Mouse (Mus musculus): ENCODE measurements around the gene Igdcc4.
"Not testable (repeated sequence)": the region's sequence is repeated elsewhere in the genome, so short reads cannot be mapped to it uniquely, and the experiment has no call there.

Igdcc4 gene

GRCm38 (mm10) chr9:65100991-65101685, at the start of gene Igdcc4:
Igdcc4 (plus strand) TSS chr9:65101486.
- DNase-seq (ENCODE audit: low read depth, low spot score) = no peak

GRCm38 (mm10) chr9:65064251-65064650, 37.0 kb upstream of the Igdcc4 start:
- no peak for DNase-seq (ENCODE audit: low read depth, low spot score)

- no peak for DNase-seq (ENCODE audit: low read depth, low spot score)
These were observed 30.7 kb upstream of the Igdcc4 start for GRCm38 (mm10) chr9:65070587-65070986.

DNA sequence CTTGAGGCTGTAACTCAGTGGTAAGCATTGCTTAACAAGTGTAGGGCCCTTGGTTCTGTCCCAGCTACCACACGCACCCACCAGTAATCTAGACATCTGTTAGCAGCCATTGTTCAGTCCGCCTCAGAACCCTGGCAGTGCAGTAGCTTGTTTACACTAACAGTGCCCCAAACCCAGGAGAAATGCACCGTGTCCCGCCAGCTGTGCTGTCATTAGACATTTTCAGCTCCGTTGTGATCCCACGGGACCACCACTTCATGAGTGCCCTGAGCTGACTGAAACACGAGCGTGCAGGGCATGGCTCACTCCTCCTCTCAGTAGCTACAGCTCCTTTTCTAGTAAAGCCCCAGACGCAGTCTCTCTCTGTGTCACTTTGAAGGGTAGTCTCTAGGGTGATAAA, 27.7 kb upstream of the Igdcc4 start:
- DNase-seq (ENCODE audit: low read depth, low spot score) = no peak

- DNase-seq (ENCODE audit: low read depth, low spot score) = no peak
These were observed 27.0 kb upstream of the Igdcc4 start for GRCm38 (mm10) chr9:65074251-65074650.

DNA sequence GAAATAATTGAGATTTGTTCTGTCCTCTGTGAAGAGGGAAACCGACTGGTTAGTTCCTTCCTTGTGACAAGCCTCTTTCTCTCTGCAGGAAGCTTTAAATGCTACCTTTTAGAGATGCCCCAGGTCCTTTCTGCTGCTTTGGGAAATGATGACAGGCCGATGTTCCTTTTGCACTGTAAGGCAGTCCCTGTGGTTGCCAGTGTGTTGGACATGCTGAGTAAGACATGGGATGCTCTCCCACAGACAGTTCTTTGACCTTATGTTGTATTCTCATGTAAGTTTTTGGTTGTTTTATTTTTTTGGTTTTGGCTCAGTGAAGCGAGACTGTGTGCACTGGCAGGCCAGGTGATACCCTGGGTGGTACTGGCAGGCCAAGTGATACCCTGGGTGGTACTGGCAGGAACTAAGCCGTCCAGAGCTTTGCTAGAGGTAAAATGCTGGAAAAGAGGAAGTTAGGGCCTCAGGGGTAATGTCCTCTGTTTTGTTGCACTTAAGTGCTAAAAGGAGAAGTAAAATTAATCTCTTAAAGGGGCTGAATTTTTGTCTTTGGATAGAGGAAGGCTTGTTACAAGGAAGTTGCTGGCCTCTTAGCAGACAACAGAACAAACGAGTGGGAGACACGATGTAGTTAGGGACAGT, 26.3 kb upstream of the Igdcc4 start:
- no peak for DNase-seq (ENCODE audit: low read depth, low spot score)

DNA sequence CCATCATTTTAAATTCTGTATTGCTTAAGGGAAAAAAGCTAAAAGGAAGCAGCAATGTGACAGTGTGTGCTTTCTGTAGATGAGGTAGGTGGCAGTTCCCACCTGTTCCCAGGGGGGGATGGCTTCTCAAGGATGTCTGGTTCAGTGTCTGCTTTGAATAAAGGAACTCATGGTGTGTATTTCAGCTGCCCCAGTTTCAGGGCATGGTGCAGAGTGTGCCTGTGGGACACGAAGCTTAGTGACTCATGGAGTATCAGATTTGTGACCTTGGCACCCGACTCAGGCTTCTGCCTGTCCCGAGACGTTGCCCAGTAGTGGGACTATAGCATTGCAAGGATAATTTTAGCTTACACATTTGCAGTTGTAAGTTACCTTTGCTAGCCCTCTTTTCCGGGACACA, 23.8 kb upstream of the Igdcc4 start:
- no peak for DNase-seq (ENCODE audit: low read depth, low spot score)

GRCm38 (mm10) chr9:65080141-65080540, 21.1 kb upstream of the Igdcc4 start:
- not testable (repeated sequence) for DNase-seq (ENCODE audit: low read depth, low spot score)

GRCm38 (mm10) chr9:65083075-65083765, 18.1 kb upstream of the Igdcc4 start:
- no peak for DNase-seq (ENCODE audit: low read depth, low spot score)

DNA sequence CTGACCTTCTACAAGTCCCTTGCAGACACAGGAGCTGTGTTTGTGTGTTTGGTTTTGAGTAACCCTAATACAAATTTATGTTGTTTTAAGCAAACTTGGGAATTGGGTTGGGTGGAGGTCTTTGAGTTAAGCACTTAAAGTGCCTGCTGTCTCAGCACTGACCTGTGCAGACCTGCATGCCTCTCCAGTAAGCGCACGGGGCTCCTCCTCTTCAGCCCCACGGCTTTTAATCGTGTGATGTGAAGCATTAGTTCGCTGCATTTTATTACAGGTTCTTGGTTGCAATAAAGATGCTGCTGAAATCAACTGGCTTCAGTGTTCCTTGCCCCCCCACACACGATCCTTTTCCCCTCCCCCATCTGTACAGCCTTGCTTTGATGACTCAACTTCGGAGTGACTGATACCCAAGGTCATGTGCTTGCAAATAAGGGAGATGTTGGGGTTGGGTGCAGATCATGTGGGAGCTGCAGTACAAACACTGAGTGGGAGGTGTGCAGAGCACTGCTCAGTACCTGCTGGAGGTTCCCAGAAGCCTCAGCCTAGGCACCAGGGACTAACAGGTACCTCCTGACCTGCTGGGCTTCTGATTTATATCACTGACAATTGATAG, 17.0 kb upstream of the Igdcc4 start:
- DNase-seq (ENCODE audit: low read depth, low spot score) = no peak

- DNase-seq (ENCODE audit: low read depth, low spot score) = no peak
These were observed 16.0 kb upstream of the Igdcc4 start for GRCm38 (mm10) chr9:65085270-65085669.

GRCm38 (mm10) chr9:65086801-65087200, 14.5 kb upstream of the Igdcc4 start:
- DNase-seq (ENCODE audit: low read depth, low spot score) = no peak

- DNase-seq (ENCODE audit: low read depth, low spot score) = no peak
These were observed 13.8 kb upstream of the Igdcc4 start for GRCm38 (mm10) chr9:65087490-65087889.

GRCm38 (mm10) chr9:65094237-65094636, 7.0 kb upstream of the Igdcc4 start:
- no peak for DNase-seq (ENCODE audit: low read depth, low spot score)

DNA sequence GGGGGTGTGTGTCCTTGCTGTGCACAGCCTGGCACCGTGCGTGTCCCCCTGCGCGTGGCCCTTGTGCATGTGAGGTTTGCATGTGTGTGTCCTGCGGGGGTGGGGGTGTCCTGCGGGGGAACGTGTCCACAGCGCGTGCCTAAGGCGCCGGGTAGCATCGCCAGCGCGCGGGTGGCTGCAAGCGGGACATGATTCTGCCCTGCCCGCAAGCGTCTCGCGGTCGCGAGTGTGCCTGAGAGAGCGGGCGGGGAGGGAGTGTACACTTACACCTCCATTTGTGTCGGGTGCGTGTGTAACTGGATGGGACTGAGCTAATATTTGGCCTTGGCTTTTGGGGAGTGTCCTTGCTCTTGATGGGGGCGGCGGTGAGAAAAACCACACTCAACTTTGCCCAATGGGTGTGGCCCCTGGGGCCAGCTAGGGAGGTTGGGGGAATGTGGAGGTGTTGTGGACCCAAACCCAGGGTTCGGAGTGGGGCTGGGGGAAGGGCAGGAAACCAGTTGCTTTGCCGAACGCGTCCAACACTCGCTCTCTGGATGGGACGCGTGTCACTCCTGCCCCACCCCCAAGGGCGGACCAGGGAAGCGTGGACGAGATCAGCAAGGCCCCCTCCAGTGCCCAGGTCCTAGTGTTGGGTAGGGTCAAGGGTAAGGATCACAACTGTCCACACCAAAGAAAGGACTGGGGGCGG, 545 bp downstream of the Igdcc4 start:
- no peak for DNase-seq (ENCODE audit: low read depth, low spot score)

DNA sequence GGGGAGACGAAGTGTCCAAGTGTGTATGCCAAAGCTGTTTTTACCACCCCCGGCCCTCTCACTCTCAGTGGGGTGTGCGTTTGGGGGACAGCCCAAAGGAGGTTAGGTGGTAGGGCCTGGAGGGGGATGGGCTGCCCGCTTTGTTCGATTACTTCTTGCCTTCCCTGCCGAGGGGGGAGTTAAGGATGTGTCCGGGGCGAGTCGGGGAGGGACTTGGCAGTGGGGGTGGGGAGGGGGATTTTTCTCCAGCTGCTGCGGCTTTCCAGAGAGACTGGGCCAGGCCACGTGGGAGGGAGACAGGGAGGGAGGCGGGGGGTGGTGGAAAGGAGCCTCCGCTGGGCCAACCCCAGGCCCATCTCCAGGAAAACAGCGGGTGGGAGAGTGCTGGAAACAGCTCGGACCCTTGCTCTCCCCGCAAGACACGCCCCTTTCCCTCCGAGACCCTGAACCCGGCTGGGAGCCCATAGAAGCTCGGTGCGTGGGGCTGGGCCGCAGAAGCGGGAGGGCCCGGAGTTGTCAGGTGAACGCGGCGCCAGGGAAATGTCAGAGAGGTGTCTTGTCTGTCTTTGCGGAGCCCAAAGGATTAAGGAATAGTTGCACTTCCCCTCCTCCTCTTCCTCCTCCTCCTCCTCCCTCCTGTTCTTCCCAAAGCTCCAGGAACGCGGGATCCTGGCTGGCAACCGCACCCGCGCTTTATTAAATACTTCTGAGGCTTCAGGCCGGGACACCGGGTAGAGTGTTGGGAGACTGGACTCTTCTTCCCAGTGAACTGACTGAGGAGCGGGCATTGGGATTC, 1.3 kb downstream of the Igdcc4 start:
- DNase-seq (ENCODE audit: low read depth, low spot score) = no peak

- DNase-seq (ENCODE audit: low read depth, low spot score) = no peak
These were observed 2.0 kb downstream of the Igdcc4 start for GRCm38 (mm10) chr9:65103173-65103752.

GRCm38 (mm10) chr9:65106821-65107220, 5.5 kb downstream of the Igdcc4 start:
- no peak for DNase-seq (ENCODE audit: low read depth, low spot score)

GRCm38 (mm10) chr9:65107893-65108292, 6.6 kb downstream of the Igdcc4 start:
- no peak for DNase-seq (ENCODE audit: low read depth, low spot score)

Data from retina, adult 2 months (tissue).